Mouse (Mus musculus) left cerebral cortex, adult 8-10 months (tissue): ENCODE data around the gene Cox7a1. TPM values are rescaled to one million over a fixed set of nuclear protein-coding genes. Genes with fewer than 3 reads are reported as not detected.

Experiments used
- DNase-seq, 2 experiments: peaks; one replicate each; pipeline ENCODE4 v3.0.0; 2022; ENCODE audit warnings: low spot score in 2 of 2
- total RNA-seq, 4 experiments: library from RNA; stranded (reverse); gene quantifications; 2 replicates each; pipeline ENCODE4 v1.2.4; 2022

The Cox7a1 gene
- total RNA-seq, 4 experiments from 2014 or later = 3.7 to 9.1 (median 5.7) TPM

DNA sequence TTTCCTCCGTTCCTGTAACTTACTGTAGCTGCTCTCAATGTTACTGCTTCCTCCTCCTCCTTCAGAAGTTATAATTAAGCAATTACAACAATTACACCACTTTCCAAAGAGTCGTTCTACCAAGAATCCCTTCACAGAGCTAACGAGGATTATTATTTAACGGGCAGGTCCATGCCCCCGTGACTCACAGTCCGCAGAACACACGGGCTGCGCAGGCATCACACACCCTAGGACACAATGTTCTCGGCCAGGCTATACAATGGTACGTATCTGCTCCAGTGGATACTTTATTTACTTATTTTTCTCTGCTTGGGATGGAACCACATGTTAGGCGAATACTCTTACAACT is 36.0 kb downstream of the Cox7a1 start:
- no peak for DNase-seq

DNA sequence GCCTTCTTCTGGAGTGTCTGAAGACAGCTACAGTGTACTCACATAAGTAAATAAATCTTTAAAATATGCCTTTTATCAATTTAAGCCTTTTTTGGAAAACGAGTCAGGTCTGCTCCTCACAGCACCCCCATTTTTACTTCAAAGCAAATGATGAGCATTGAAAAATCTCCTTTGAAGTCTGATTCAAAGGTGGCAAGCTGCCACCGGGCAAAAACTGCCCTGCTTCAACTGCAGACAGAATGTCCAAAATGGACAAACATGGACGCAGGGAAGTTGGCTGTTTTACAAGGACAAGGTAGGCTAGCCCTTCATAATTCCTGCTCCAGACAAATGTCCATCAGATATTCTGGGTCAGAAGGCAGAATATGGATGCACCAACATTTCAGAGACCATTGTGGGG is 37.5 kb downstream of the Cox7a1 start:
- no peak for DNase-seq

DNA sequence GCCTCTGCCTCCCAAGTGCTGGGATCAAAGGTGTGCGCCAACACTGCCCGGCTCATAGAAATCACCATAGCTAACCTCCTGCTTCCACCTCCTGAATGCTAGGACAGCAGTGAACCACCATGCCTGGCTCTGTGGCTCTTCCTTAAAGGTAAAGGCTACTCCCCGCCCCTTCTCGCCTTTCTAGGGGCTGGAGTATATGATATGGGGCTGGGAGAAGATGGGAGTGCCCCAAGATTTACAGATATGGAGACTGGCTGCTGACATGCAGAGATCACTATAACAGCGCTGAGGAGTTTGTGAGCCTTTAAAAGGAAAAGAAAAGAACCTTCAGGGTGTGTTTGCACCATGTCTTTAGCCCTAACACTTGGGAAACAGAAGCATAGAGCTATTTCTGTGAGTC is 38.3 kb downstream of the Cox7a1 start:
- DNase-seq = no peak

DNA sequence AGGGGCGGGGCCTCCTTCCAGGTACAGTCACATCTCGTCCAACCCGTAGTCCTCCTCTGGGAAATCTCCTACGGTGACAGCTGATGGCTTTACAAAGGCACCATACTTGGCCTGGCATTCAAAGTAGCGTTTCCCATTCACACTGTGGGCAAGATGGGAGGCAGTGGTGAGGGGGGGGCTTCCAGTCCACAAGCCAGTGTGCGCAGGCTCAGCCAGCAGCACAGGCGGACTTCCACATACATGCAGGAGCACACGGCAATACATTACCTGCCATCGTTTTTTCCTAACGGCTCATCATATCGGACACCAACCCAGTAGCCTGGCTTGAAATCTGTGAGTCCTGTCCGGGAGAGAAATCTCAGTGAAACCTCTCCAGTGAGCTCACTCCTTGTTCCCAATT is 40.3 kb downstream of the Cox7a1 start:
- DNase-seq = no peak

DNA sequence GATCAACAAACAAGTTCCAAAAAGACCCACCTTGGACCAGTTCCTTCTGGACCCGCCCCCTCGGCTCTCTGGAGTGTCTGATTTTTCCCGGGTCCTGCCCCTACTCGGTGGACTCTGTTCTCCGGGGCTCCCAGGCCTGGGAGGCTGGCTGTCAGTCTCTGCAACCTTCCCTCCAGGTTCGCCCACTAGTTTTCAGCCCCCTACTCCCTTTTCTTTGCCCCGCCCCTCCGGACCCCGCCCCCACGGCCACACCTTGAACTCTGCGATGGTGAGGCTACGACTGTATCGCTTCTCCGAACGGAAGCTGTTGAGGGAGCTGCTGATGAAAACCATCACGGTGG is 47.4 kb downstream of the Cox7a1 start:
- no peak for DNase-seq

DNA sequence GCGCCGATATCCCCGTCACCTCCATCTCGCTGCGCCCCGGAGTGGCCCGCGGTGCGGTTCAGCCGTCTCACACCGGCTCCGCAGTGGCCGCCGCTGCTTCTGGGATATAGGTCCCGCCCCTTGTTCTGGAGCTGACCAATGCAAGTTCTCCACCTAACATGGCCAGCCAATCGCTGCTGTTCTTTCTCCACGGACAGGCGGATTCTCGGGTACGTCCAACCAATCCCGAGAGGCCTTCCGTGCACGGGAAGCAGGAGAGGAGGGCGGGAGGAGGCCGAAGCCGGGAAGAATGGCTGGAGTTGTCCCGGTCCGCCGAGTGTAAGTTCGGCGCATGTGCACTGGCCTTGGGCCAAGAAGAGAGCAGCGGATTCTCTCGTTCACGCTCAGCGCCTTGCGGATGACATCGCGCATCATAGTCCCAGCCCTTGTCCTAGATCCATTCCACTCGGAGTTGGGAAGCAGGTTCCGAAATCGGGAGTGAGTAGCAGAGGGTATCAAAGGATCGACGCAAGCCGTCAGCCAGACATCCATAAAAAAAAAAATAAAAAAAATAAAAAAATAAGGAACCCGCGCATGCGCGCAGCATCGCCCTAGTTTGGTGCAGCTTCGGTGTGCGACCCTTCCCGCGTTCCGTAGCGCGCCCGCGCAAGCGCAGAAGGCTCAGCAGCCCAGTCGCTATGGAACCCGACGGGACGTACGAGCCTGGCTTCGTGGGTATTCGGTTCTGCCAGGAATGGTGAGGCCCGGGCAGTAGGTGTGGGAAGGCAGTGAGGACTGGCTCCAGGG is 47.9 kb downstream of the Cox7a1 start, which contains the start of the genes Polr2i and Tbcb:
TSS of gene Polr2i (plus strand) at position 280 of the 786 bp plus-strand sequence.
TSS of gene Tbcb (minus strand) at position 604 of the 786 bp plus-strand sequence.
- DNase-seq = peak; percentile 97 to 99

DNA sequence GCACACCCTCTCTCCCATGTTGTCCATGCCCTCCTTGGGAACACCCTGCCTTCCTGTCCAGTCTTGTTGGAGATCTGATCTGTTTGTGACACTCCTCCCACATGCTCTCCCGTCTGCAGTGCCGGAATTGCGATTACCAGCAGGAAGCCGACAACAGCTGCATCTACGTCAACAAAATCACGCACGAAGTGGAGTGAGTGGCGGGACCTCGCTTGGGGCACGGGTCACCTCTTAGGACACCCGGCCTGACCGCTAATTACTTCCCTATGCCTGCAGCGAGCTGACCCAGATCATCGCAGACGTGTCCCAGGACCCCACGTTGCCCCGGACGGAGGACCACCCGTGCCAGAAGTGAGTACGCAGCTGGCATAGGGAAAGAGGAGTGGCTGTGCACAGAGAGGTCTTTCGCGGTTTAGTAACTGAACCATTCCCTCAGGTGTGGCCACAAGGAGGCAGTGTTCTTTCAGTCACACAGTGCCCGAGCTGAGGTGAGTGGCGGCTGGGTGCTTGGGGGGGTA is 48.7 kb downstream of the Cox7a1 start:
- DNase-seq = no peak

DNA sequence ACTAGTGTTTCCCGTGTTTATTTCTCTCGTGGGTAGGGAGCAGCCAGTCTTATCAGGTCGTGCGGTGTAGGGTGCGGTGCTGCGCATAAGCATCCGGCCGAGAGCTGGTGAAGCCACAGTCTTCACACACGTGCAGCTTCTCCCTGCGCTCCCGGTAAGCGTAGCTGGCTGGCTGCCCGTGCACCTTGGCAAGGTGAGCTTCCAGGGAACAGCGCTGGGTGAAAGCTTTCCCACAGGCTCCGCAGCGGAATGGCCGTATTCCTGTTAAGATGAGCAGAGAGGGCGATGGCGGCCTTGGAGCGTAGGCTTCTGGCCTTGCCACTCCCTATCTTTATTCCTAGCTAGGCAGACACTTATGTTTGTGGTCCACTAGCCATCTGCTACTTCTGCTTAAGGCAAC is 49.4 kb downstream of the Cox7a1 start:
- no peak for DNase-seq

DNA sequence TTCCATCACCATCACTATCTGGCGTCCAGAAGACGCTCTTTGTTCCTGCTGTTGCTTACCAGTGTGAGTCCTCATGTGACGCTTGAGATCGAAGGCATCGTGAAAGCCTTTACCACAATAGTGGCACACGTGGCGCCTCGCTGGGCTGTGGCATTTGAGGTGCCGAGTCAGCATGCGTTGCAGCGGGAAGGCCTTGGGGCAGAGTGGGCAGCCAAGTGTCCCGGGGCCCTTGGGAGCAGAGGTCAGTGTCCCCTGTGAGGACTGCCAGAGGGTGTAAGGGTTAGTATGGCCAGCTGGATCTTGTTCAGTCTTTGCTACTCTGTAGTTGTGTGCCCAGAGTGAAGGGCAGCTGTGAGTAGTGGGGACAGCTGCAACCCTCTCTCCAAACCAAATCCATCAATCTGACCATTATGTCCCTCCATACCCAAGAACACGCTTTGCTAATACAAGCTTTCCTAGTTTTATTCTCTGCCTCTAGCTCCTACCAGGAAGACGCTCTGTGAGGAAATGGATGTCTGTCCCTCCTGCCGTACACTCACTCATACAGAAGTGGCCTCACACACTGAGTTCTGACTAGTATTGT is 50.4 kb downstream of the Cox7a1 start:
- DNase-seq = no peak

DNA sequence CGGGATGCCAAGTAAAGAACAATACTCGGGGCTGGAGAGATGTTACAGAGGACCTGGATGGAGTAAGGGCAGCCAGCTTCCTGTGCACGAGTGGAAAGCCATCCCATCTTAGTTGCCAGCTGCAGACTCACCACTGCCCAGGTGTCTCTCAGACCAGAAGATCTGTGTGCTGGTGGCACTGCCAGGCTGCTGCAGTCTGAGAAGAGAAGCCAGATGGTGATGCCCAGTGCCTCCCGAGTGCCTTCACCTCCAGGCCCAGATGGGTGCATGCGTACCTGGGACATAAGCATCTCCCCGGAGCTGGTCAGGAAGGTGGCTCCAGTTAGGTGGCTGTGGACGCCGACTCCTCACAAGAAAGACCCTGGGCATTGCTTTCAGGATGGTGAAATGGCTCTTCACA is 51.1 kb downstream of the Cox7a1 start:
- no peak for DNase-seq

DNA sequence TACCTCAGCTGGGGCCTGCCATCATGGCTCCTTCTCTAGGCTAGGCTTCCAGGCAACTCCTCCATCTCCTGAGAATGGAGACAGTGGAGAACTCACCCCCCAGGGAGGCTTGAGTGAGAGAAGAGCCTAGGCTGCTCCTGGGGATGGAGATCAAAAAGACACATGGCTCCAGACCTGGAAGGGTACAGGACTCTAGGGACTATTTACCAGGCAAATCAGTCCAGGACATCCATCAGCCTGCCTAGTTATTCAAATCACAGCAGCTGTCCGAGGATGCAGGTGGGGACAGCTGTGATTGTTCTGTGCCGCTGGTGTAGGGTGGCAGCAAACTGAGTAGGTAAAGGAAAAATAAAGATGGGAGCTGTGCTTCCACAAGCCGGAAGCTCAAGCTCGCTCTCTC is 51.7 kb downstream of the Cox7a1 start, which contains the start of gene Ovol3:
TSS of gene Ovol3 (minus strand) at position 101 of the 400 bp plus-strand sequence.
- DNase-seq = no peak

Other genes with a start within 250 kb of the Cox7a1 start
- gene Zfp74, start 230.1 kb upstream of the Cox7a1 start, total RNA-seq = 10 to 100 TPM; 16.6 to 17.9 (median 17.6) TPM
- gene Zfp568, start 200.2 kb upstream of the Cox7a1 start, total RNA-seq = 1 to 10 TPM; 4.0 to 6.8 (median 4.9) TPM
- gene Zfp14, start 132.8 kb upstream of the Cox7a1 start, total RNA-seq = 10 to 100 TPM in 2 of 4 experiments, 1 to 10 TPM in 2; 7.5 to 10.8 (median 9.9) TPM
- gene Zfp82, start 111.2 kb upstream of the Cox7a1 start, total RNA-seq = 1 to 10 TPM; 5.7 to 6.5 (median 5.7) TPM
- gene Gm26920, start 93.7 kb upstream of the Cox7a1 start, total RNA-seq = under 1 TPM in 1 of 4 experiments, not detected in 3; 0.58 TPM
- gene Zfp566, start 93.6 kb upstream of the Cox7a1 start, total RNA-seq = 10 to 100 TPM in 2 of 4 experiments, 1 to 10 TPM in 2; 9.3 to 11.2 (median 10.4) TPM
- 10 to 100 TPM; 65.7 to 79.1 (median 70.9) TPM for gene Zfp260, start 89.4 kb upstream of the Cox7a1 start, total RNA-seq
- gene Zfp382, start 62.2 kb upstream of the Cox7a1 start, total RNA-seq = 10 to 100 TPM; 28.9 to 31.5 (median 30.1) TPM
- 10 to 100 TPM; 45.6 to 47.7 (median 46.7) TPM for gene Zfp146, start 14.4 kb upstream of the Cox7a1 start, total RNA-seq
- gene Capns1, start 14.7 kb downstream of the Cox7a1 start, total RNA-seq = 100 to 1,000 TPM; 173 to 205 (median 180) TPM
- 10 to 100 TPM; 56.6 to 66.4 (median 60.7) TPM for gene Polr2i, start 47.8 kb downstream of the Cox7a1 start, total RNA-seq
- gene Tbcb, start 48.1 kb downstream of the Cox7a1 start, total RNA-seq = 100 to 1,000 TPM; 119 to 124 (median 122) TPM
- gene Ovol3, start 51.6 kb downstream of the Cox7a1 start, total RNA-seq = not detected
- gene Thap8, start 96.0 kb downstream of the Cox7a1 start, total RNA-seq = under 1 TPM; 0.36 to 0.50 (median 0.38) TPM
- gene Wdr62, start 96.3 kb downstream of the Cox7a1 start, total RNA-seq = 1 to 10 TPM; 1.4 to 2.9 (median 1.8) TPM
- 100 to 1,000 TPM; 377 to 471 (median 424) TPM for gene Clip3, start 107.6 kb downstream of the Cox7a1 start, total RNA-seq
- gene Alkbh6, start 124.6 kb downstream of the Cox7a1 start, total RNA-seq = 10 to 100 TPM; 60.6 to 74.5 (median 62.8) TPM
- gene Syne4, start 130.7 kb downstream of the Cox7a1 start, total RNA-seq = 10 to 100 TPM in 1 of 4 experiments, 1 to 10 TPM in 3; 7.4 to 10.5 (median 8.8) TPM
- gene E130208F15Rik, start 137.6 kb downstream of the Cox7a1 start, total RNA-seq = under 1 TPM in 3 of 4 experiments, not detected in 1; 0.34 to 0.87 (median 0.48) TPM
- 10 to 100 TPM in 1 of 4 experiments, 1 to 10 TPM in 3; 8.3 to 10.0 (median 9.0) TPM for gene Sdhaf1, start 139.8 kb downstream of the Cox7a1 start, total RNA-seq
- 10 to 100 TPM; 29.0 to 31.8 (median 31.0) TPM for gene Lrfn3, start 178.6 kb downstream of the Cox7a1 start, total RNA-seq
- gene Tyrobp, start 229.6 kb downstream of the Cox7a1 start, total RNA-seq = 100 to 1,000 TPM in 2 of 4 experiments, 10 to 100 TPM in 2; 25.2 to 334 (median 134) TPM
- gene Hcst, start 235.7 kb downstream of the Cox7a1 start, total RNA-seq = 1 to 10 TPM in 3 of 4 experiments, not detected in 1; 1.4 to 3.0 (median 2.1) TPM
- 1 to 10 TPM; 2.2 to 4.5 (median 2.8) TPM for gene Nfkbid, start 237.6 kb downstream of the Cox7a1 start, total RNA-seq